Mouse (Mus musculus) liver, adult (tissue): ENCODE measurements around the gene Csgalnact2.

Source experiments
- GATA4 ChIP-seq: IDR thresholded peaks from 2 replicates; pipeline ENCODE4 v1.6.1; 2014; ENCODE audit warnings: mild to moderate bottlenecking, low read length; ENCODE audit not compliant: insufficient replicate concordance

The Csgalnact2 gene

GRCm38 (mm10) chr6:118084596-118084995 is 54.3 kb downstream of the Csgalnact2 start:
- TF ChIP-seq GATA4, result no peak

GRCm38 (mm10) chr6:118083608-118084007 is 55.3 kb downstream of the Csgalnact2 start:
- no peak for TF ChIP-seq GATA4

DNA sequence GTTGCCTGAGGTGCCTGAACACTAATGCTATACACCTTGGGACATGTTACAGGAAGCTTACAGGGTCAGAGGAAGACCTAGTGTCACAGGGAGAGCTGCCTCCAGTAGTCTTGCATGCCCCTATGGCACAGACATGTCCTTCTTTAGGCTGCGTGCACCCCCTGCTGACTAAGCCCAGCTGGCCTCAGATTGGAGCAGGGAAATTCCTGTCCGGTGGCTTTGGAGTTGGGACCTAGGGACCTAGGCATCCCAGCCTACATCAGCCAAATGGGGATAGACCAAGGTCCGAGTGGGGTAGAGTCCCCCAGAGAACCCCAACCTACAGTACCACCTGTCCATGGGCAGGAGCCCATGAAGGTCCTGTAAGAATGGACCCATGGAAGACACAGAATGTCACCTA is 56.6 kb downstream of the Csgalnact2 start:
- no peak for TF ChIP-seq GATA4

GRCm38 (mm10) chr6:118080711-118081110 is 58.2 kb downstream of the Csgalnact2 start:
- TF ChIP-seq GATA4, result no peak

- no peak for TF ChIP-seq GATA4
Measured at GRCm38 (mm10) chr6:118079762-118080465, 59.0 kb downstream of the Csgalnact2 start.

DNA sequence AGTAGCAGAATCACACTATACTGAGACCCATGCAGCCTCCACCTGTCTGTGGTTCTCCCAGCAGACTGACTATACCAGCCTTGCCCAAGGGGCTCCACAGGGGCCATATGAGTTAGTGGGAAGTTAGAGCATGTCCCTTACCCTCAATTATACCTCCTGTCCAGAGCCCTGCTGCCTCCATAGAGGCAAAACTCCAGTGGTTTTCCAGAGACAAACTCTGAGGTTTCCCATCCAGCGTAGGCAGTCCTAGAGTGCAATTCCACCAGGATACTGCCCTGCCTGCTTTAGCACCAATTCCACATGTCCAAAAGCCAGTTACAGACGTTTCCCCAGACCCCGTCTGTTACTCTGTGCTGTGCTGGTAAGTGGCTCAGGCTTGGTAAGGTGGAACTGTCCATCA is 59.6 kb downstream of the Csgalnact2 start:
- TF ChIP-seq GATA4, result no peak

DNA sequence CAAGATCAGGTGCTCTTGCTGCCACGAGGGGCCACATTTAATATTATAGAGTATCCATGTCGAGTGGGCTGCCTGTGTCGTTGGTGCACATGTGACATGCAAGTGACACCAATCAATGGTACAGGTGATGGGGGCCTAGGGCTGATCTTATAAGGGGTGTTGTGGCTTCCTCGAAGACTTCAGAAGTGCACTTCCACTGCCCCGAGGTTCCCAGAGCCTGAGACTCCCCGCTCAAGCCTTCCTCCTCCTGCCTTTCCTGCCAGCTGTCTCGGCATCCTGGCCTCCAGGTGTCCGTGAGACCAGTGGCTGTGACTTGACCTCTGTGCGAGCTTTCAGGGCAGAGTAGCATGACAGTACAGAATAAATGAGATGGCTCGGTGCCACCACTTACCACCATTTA is 60.2 kb downstream of the Csgalnact2 start:
- no peak for TF ChIP-seq GATA4

DNA sequence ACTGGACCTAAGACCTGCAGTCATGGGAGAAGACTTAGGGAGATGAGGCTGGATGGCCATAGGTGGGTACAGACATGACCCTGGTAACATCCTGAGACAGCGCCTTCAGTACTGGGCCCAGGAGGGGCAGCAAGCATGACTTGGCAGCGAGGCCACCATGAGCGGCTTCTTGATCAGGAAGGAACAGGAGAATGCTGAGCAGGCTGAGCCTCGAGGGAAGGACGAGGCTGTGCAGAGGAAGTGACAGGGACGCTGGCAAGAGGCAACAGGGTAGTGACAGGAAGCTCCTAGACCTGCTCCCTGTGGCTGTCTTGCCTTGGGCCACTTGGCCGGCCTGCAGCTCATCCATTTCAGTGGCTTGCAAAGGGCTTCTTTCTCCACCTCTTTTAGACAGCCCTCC is 61.5 kb downstream of the Csgalnact2 start:
- TF ChIP-seq GATA4, result no peak

DNA sequence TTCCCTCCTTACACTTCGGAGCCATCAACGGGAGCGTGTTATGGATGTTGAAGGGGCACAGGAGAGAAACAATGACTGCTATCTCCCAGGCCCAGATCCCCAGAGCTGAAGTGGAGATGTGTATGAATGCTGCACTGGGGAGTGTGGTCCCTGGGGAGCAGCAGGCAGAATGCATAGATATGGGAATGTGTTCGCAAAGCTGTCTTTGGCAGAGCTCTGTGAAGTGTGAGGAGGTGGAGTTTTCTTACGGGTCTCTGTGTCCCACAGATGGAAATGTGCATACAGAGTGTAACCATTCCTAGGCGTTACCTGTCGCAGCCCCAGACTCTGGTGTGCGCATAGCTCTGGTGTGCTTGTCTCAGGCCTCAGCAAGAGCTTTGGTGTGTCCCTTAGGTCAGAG is 62.2 kb downstream of the Csgalnact2 start:
- no peak for TF ChIP-seq GATA4

DNA sequence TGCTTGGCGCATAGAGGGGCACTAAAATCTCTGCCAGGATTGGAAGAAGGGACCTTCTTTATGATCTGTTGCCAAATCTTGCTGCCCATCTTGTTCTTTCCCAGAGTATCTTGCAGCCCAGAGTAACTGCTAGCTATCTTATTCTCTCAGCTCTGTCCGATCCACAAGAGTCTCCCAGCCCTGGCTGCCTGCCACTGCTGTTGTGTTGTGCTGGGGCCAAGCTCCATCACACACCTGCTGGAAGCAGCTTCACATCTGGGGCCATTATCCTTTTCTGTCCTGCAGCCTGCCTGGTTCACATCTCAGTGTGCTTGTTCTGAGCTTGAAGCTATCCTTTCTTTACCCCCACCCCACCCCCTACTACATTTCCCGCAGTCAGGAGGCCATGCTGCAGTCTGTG is 62.7 kb downstream of the Csgalnact2 start:
- TF ChIP-seq GATA4, result no peak

DNA sequence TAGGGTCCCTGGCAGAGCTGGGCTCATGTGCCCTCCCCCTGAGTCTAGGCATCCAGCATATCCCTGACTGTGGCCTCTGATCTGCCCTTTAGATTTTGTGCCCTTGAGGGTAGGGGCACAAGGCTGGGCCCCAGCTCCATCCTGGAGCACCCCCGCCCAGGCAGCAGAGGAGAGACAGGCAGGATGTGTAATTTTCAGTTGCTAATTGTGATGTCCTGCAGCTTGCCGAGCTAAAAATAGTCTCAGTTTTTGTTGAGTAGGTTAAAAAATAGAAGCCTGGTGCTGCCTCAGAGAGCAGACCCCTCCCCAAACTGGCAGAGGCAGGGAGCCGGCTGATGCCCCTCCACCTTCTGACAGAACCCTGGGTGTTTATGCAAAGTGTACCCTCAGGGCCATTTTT is 64.8 kb downstream of the Csgalnact2 start:
- no peak for TF ChIP-seq GATA4

- TF ChIP-seq GATA4, result no peak
Measured at GRCm38 (mm10) chr6:118072176-118072575, 66.8 kb downstream of the Csgalnact2 start.

DNA sequence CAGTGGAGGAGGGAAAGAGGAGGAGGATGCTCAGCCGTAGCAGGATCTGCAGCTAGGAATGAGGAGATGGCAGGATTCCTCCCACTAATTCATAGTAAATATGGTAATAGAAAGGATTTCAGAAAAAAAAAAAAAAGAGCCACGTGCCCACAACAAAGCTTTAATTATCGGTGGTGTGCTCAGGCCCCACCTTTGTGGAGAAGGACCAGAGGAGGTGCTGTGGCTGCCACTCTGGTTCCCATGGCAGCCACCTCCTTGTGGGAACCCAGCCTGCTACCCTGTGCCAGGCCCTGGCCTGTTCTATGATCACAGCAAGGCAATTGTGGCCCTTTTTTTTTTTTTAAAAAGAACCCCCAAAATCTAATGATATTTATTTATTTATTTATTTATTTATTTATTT is 67.5 kb downstream of the Csgalnact2 start:
- TF ChIP-seq GATA4, result no peak

- TF ChIP-seq GATA4, result no peak
Measured at GRCm38 (mm10) chr6:118071013-118071350, 68.0 kb downstream of the Csgalnact2 start.

- no peak for TF ChIP-seq GATA4
Measured at GRCm38 (mm10) chr6:118070321-118071012, 68.5 kb downstream of the Csgalnact2 start.

DNA sequence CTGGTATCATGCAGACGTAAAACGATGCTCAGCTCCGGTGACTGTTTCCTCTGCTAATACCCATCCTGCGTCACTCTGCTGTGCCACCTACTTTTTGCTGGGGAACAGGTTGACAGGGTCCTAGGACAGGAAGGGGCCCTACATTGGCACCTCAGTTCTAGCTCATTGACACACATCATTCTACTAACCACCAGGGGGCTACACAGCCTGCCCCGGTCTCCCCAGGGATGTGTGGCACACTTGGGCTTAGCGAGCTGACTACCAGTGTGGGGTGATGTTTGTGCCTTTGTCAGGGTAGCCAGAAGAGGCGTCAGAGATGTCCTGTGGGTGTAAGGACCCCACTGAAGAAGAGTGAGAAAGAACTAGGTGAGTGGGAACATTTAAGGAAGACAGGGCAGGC is 71.2 kb downstream of the Csgalnact2 start:
- TF ChIP-seq GATA4, result no peak
